Mouse (Mus musculus): ENCODE results near the gene Prkaa2. TPM values are rescaled to one million over a fixed set of nuclear protein-coding genes. Genes with fewer than 3 reads are reported as not detected.
A peak's percentile ranks its signal among the peaks of the same experiment; 100 is the strongest.
"Not testable (repeated sequence)": the region's sequence is repeated elsewhere in the genome, so short reads cannot be mapped to it uniquely, and the experiment has no call there.

Prkaa2 gene
- total RNA-seq, 2 experiments from 2014 or later, result 127 to 129 TPM

DNA sequence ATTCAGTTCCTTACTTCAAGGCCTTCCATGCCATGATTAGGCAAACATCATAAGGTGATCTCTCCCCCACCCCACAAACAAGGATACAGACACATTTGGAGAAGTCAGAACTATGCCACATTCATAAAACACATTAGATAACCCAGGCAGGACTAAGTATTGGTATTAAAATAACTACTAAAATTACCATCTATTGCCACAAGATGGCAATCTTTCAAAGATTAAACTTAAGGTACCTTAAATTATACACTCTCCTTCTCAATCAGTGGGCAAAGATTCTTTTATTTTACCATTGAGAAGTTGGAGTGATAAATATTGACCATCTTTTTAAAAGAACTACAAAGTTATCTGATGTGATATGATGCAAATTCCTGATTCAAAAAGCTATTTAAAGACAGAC, 75.4 kb downstream of the Prkaa2 start:
- intact Hi-C loops (cut with DNase I), result loop anchor here (10.0 kb wide), 1 partner anchor 1191 kb away; no protein-coding TSS in a partner anchor
- DNase-seq, result no peak

DNA sequence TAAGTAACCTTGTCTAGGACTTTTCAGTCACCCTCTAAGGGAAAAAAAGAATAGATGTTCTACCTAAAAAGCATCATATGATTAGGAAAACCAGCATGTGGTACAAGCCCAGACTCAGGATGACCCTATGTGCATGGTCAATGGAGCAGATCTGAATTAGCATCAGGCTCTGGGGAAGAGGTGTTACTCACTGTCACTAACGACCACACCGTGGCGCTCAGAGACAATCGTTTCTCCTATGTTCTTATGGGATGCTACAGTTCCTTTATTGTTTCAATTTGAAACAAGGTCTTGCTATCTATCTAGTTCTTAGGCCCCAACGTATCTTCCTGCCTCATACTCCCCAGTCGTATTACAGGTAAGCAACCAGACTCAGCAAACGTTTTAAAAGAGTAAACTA, 76.5 kb downstream of the Prkaa2 start:
- intact Hi-C loops (cut with DNase I), result loop anchor here (10.0 kb wide), 1 partner anchor 1192 kb away; no protein-coding TSS in a partner anchor

DNA sequence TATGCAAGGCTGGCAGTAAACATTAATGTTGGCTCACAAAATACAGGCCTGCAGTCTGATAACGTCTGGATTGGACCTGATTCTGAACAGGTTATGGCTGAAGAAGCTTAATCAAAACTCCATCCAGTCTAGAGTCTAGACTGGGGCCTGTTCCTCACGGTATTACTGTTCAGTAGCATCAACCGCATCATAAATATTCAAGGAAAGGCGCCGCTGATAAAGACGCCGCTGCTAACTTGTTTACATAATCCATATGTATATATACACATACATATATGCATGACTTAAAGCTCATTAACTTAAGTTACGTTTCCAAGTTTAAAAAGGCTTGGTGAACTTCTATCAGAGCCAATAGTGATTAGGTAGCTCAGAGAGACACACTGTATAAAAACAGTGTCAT, 78.6 kb downstream of the Prkaa2 start:
- intact Hi-C loops (cut with DNase I), result loop anchor here (10.0 kb wide), 1 partner anchor 1194 kb away; no protein-coding TSS in a partner anchor
- DNase-seq, result no peak

More for the DNA sequence above, 76.5 kb downstream of the Prkaa2 start:
- no peak for DNase-seq

DNA sequence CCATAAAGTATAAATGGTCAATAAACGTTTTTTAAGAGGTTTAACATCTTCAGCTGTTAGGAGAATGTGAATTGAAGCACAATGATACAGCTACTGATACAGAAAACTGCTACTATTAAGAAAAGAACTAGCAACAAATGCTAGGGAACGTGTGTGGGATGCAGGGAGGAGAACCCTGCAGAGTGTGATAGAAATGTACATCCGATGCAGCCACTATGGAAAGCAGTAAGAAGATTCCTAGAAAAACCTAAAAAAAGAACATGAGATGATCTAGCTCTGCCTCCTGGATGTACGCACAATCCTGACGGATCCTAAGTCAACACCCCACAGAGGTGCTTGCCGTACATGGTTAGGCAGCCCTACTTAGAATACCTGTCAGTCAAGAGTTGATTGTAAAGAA, 82.4 kb downstream of the Prkaa2 start:
- no peak for DNase-seq
- intact Hi-C loops (cut with DNase I), result no loop called here

DNA sequence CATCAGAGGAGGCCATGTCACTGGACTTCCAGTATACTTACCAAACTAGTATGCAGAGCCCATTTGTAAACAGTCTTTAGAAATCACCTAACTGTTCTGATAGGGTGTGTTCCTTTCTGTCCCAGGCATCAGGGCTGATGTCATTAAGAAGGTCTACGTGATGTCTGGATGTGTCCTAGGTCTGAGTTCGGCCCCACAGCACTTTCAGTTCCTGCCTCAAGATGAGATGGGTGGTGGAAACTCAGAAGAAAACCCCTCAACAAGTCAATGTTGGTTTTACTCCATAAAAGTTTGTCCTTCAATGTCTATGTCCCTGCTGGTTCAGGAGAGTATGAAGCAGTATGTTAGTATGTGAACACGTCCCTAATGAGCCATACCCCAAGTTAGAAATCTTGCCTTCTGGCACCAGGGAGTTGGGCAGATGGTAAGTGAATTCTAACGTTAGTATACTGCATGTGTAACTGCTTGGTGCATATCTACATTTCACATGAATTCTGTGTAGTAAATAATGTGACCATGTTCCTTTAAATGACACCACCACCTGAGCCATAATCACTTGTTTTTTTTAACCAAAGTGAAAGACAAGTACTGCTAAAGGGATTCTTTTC, 93.6 kb downstream of the Prkaa2 start:
- DNase-seq, result no peak
- intact Hi-C loops (cut with DNase I), result no loop called here

DNA sequence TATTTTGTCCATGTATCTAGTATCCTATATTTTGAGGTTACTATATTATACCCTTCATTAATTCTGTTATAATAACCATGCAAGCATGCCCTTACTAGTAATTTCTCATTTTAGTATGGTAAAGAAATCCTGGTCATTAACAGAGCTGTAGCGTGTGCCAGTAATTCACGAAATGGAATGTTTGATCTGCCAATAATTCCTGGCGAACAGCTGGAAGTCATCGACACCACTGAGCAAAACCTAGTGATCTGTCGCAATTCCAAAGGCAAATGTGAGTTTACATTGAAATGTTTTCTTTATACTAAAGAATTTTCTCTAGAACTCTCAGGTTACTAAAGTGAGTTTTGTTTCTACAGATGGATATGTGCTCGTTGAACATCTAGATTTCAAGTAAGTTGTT, 94.2 kb downstream of the Prkaa2 start:
- no peak for DNase-seq
- intact Hi-C loops (cut with DNase I), result no loop called here

DNA sequence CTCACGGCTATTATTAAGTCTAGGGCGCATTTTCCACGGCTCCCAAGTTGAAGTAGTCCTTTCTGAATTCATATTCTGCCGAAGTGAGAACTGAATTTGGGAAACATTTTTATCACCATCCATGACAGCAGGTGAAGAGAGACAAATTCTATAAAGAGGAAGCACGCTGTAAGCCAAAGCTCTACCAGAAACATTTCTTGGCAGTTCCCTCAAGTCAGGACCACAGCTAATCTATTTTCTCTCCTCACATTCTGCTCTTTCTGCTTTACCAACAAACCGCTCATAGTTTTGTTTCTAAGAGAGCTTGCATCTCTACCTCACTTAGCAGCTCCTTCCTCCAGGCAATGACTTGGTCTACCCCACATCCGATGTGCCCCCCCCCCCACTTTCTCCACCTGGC, 96.0 kb downstream of the Prkaa2 start:
- DNase-seq, result no peak
- intact Hi-C loops (cut with DNase I), result no loop called here

DNA sequence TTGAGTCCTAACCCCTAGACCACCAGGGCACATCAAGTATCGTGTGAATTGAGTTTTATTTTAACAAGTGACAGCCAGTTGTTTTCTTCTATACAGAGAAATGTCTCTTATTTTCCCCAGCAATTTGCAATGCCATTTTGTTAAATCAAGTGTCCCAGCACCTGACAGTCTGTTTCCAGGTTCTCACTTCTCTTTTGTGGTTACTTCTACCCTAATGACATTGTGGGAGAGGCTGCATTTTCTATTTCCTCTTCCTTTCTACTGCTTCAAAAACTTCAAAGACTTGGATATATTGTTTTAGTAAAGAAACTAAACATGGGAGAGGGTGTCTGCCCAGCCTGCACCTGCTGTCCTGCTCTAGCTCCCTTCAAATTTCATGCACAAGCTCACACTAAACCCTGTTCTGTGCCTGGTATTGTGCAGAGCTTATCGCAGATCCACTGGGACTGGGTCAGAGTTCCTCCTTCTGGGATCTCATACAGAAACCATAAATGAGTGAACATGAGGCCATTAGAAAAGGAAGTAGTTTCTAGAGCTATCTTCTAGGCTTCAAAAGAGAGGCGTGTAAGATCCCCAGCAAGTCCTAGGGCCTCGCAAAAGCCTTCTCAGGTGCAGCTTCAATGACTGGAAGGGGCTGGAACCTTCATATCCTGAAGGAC, 102.2 kb downstream of the Prkaa2 start:
- no peak for DNase-seq

DNA sequence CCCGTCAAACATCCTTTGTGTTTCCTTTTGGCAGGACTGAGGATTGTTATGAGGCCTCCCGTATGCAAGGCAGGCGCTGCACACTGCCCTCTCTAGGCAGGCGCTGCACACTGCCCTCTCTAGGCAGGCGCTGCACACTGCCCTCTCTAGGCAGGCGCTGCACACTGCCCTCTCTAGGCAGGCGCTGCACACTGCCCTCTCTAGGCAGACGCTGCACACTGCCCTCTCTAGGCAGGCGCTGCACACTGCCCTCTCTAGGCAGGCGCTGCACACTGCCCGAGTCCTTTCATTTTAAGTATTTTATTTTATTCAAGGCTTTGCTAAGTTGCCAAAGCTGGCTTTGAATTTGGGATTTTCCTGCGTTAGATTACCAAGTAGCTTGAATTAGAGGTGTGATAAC, 105.0 kb downstream of the Prkaa2 start:
- intact Hi-C loops (cut with DNase I); DNase-seq: not testable (repeated sequence)

More for the DNA sequence above, 102.2 kb downstream of the Prkaa2 start:
- intact Hi-C loops (cut with DNase I), result no loop called here

DNA sequence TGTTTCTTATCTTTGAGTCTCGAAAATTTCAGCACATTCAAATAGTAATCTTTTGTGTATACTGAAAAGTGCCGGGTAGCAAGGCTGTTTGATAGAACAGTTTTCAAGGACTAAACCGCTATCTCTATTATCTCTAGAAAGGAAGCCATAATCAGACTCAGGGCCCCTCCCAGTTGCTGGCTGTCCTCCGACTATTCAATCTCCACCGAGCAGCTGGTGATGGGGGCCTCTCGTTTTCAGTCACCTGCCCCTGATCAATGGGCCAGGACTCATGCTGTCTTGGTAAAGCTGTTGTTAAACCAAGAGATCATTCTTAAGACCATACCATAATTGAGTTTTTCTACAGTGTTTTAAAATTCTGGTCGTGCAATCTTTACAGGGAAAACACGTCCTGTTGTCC, 105.6 kb downstream of the Prkaa2 start:
- intact Hi-C loops (cut with DNase I), result no loop called here
- no peak for DNase-seq

DNA sequence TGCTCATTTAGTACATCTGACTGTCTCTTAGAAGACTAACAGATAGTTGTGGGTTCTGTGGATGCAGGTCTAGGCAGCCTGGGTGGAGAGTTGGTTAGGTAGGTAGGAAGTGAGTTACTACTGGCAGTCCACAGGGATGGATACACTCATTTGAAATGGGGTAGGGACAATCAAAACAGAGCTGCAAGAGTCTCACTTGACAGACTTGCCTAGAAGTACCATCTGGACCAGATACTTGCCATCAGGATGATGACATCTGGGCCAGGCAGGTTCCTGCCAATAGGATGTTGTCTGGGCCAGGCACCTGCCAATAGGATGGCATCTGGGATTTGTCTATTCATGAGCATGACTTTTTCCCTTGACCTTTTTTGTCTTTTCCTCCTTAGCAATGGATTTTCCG, 108.0 kb downstream of the Prkaa2 start:
- no peak for DNase-seq
- intact Hi-C loops (cut with DNase I), result no loop called here

DNA sequence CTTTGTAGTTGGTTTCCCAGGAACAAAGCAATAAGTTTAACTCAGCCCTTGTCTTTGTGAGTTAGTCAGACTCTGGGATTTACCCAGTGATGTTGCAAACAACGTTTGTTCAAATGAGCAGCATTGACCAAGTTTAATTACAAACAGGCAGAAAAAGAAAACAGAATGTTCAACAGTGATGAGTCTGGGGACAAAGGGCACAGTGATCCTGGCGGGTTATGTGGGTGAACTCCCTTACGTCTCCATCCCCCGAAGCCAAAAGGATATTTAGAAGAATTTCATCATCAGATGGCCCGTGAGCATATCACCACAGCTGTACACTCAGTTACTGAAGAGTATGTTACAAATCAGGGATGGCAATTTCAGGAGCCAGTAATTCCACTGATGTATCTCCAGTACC, 110.0 kb downstream of the Prkaa2 start:
- no peak for DNase-seq
- intact Hi-C loops (cut with DNase I), result no loop called here

DNA sequence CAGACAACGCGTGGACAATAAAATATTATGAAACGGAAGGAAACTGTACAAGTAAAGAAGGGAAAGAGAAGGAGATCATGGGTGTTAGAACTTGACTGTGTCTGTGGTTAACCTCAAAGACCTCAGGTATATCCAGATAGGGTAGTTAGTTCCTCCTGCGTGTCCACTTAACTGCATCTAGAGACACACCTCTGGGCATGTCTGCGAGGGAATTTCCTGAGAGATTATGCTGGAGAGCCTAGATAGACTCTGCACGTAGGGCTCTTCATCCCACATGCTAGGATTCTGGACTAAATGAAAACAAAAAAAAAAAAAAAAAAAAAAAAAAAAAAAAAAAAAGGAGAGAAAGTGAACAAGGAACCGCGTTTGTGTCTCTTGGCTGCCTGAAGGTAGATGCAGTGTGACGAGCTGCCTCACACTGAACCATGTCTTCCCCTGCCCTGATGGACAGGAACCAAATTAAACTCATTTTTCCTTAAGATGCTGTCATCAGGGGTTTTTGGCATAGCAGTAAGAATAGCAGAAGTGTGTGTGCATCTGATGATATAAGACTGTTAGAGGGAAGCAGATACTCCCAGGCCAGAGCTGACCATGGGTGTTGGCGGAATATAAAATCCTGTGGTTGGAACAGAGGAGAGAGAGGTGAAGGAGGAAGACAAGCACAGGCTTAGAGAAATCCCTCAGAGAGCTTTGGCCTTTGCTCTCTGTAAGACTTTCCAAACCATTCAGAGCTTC, 116.4 kb downstream of the Prkaa2 start:
- DNase-seq, result no peak
- intact Hi-C loops (cut with DNase I), result no loop called here

DNA sequence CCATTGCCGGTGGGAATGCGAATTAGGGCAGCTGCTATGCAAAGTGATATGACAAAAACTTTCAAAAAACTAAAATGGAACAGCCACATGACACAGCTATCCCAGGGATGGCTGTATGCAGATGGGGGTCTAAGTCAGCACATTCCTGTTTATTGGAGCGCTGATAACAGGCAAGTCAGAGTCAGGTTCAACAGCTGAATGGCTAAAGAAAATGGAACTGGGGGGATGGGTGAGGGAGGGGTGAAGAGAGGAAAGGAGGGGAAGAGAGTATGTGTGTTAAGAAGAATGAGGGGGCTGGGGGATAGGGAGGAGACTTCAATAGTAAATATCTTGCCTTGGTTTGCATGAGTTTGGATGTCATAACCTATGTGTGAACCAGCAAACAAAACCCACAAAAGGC, 117.4 kb downstream of the Prkaa2 start:
- no peak for DNase-seq
- intact Hi-C loops (cut with DNase I), result no loop called here

DNA sequence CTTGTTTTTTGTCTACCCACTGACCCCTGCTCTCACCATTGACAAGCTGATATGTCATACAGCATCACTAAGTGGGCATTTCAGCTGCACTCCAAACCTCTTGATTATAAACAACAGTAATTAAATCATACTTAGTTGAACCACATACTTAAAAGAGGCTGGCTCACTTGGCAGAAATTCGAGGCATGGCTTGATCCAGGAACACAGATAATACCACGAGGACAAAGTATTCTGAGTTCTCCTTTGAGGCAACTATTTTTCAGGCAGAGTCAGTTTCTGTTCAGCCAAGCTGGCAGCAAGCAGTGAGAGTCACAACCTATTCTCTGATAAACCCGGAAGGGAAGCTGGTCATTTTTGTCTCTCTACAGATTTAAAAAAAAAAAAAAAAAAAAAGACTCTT, 119.0 kb downstream of the Prkaa2 start:
- intact Hi-C loops (cut with DNase I), result no loop called here
- DNase-seq, result no peak

DNA sequence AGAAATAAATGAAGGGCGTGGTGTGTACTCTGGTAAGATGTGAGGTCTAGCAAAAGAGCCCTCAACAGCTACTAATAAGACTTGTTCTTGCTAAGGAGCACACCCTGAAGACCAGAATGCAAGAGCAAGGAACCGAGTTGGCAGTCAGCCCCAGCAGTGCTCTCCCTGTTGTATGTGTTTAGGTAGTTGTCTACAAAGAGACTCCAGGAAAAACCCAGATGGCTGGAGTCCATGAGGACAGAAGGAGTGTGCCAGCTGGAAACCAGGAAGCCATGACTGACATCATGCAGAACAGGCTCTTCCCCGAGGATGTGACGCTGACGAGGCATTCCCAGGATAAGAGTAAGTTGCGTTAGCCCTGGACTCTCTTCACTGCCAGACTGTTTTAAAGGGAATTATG, 119.7 kb downstream of the Prkaa2 start:
- DNase-seq, result peak; percentile 8 to 19
- intact Hi-C loops (cut with DNase I), result no loop called here

DNA sequence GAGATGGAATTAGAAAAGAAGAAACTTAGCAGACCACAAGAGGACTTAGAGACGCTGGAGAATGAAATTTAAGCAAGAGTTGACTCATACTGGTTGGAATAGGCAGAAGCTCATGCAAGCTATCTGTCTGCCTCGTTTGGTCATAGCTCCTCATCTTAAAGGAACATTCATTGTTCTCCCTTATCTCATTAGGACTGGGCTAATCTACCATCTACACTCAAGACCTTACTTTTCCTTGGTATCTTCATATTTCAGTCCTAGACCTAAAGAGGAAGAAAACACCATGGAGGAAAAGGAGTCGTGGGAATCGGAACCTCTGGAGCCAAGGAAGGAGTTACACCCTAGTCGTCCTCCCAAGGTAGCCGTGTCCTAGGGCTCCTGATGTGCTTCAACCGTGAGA, 121.0 kb downstream of the Prkaa2 start:
- no peak for DNase-seq
- intact Hi-C loops (cut with DNase I), result no loop called here

DNA sequence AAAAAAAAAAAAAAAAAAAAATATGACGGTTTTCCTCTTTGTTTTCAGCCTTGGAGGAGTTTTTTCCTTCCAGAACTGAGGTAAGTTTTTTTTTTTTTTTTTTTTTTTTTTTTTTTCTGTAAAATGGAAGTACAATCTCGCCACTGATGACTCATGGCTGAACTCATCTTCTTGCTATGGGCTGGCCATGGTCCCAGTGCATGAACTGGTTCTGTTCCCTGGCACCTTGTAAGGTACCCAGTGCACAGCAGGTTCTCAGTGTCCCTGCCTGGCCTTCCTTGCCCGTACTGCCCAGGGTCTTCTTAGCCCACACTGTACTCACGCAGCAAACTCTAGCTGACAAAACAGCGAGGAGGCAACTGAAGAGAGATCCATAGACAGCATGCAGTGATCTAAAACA, 121.6 kb downstream of the Prkaa2 start:
- intact Hi-C loops (cut with DNase I), result no loop called here
- DNase-seq, result no peak

DNA sequence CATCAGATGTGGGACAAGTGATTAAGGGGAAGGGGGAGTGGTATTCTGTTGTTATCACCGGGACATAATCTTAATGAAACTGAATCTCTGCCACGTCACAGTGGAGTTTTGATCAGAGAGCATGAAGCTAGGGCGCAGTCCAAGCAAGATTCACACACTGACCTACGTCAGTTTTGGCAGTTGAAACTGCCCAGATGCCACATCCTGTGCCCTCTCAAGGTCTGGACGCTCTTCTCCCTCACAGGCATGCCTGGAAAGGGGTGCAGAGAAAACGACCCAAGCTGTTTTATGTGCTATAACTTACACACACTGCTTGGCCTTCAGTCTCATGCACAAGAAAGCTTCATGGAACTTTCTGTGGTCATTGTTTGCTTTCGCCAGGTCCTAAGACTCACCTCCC, 122.1 kb downstream of the Prkaa2 start:
- intact Hi-C loops (cut with DNase I), result no loop called here
- DNase-seq, result no peak

DNA sequence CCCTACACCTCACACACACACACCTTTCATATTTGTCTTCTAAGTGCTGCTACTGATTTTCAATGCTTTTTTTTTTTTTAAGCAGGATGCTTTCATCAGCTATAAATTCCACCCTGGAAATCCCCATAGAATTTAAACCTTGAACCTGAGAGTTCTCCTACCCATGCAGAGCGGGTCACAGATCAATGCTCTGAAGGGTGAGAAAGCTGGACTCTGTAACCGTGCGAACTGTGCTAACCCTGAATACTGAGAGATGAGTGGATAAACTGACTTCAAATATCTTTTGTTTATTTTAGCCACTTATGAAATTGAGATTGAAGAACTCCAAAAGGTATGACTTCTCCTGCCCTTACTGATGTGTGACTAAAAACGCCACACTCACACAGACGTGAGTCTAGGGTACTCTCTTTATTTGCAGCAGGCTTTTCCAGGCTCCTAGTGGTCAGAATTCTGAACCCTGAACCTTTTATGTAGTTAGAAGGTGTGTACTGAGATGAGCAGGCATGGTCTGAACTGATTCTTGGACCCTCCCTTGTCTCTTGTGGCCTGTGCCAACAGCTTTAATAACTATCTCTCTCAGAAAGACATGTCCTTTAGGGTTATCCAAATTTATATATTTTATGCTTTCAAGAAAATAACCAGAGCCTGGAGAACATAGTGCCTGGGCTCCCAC, 123.6 kb downstream of the Prkaa2 start:
- DNase-seq, result no peak
- intact Hi-C loops (cut with DNase I), result no loop called here

Data from gastrocnemius, postnatal 36 days (tissue).